Mouse (Mus musculus): ENCODE results near the gene Tenm4. TPM values are rescaled to one million over a fixed set of nuclear protein-coding genes. Genes with fewer than 3 reads are reported as not detected.
A peak's percentile ranks its signal among the peaks of the same experiment; 100 is the strongest.

Tenm4 gene
- polyA plus RNA-seq, 1 experiment from 2014 or later: 9.2 TPM

- H3K27ac ChIP-seq (replicated peaks in 1 of 2; ENCODE audit: control insufficient read depth in 1 of 2, insufficient read depth in 1 of 2, low read depth in 2 of 2, low read length in 2 of 2): no peak overlapping the region
- H3K4me2 ChIP-seq (ENCODE audit: low read length): no peak overlapping the region
- no peak overlapping the region for H3K4me3 ChIP-seq (ENCODE audit: control insufficient read depth in 1 of 2, insufficient read depth in 1 of 2, low read depth in 1 of 2, low read length in 2 of 2)
- peaks cover 5% of the 10 kb centered on the region in 2 experiments; a peak in 2 of 4 replicates for H3K4me1 ChIP-seq (ENCODE audit: control insufficient read depth in 2 of 2, insufficient read depth in 2 of 2, low read length in 2 of 2)
- no peak overlapping the region for H3K9ac ChIP-seq (ENCODE audit: low read length)
- no peaks in the 10 kb centered on the region for H3K36me3 ChIP-seq (ENCODE audit: control insufficient read depth, insufficient read depth, low read length)
- H3K27me3 ChIP-seq (ENCODE audit: control insufficient read depth, insufficient read depth, low read length): 0 out of 2 replicates have a peak, but pooled peaks cover 9% of the 10 kb centered on the region
- no peak for ATAC-seq (ENCODE audit: insufficient number of reproducible peaks, insufficient read depth, low FRiP score, low read depth)
- H3K9me3 ChIP-seq (ENCODE audit: control insufficient read depth, low read length): no peaks in the 10 kb centered on the region
Observed at GRCm38 (mm10) chr7:96570965-96571364, 399.9 kb downstream of the Tenm4 start.

GRCm38 (mm10) chr7:96572995-96573394, 401.9 kb downstream of the Tenm4 start:
- WGBS: 90% methylated on average over 7 of the region's 7 CpGs
- Histone ChIP-seq H3K27ac (replicated peaks in 1 of 2; ENCODE audit: control insufficient read depth in 1 of 2, insufficient read depth in 1 of 2, low read depth in 2 of 2, low read length in 2 of 2) (no peak overlapping the region), H3K27me3 (ENCODE audit: control insufficient read depth, insufficient read depth, low read length) (peaks cover 10% of the 10 kb centered on the region), H3K4me3 (ENCODE audit: control insufficient read depth in 1 of 2, insufficient read depth in 1 of 2, low read depth in 1 of 2, low read length in 2 of 2) (no peak overlapping the region), H3K9me3 (ENCODE audit: control insufficient read depth, low read length) (no peaks in the 10 kb centered on the region), H3K9ac (ENCODE audit: low read length) (no peak overlapping the region), H3K36me3 (ENCODE audit: control insufficient read depth, insufficient read depth, low read length) (no peaks in the 10 kb centered on the region), H3K4me1 (ENCODE audit: control insufficient read depth in 2 of 2, insufficient read depth in 2 of 2, low read length in 2 of 2) (peaks cover 3 to 5% of the 10 kb centered on the region in 2 experiments; a peak in 2 of 4 replicates), H3K4me2 (ENCODE audit: low read length) (no peak overlapping the region)
- ATAC-seq (ENCODE audit: insufficient number of reproducible peaks, insufficient read depth, low FRiP score, low read depth): no peak

- Histone ChIP-seq H3K36me3 (ENCODE audit: control insufficient read depth, insufficient read depth, low read length) (no peaks in the 10 kb centered on the region), H3K9ac (ENCODE audit: low read length) (no peak overlapping the region), H3K27ac (replicated peaks in 1 of 2; ENCODE audit: control insufficient read depth in 1 of 2, insufficient read depth in 1 of 2, low read depth in 2 of 2, low read length in 2 of 2) (peak overlapping the region; percentile 12 to 57), H3K4me2 (ENCODE audit: low read length) (no peak overlapping the region), H3K9me3 (ENCODE audit: control insufficient read depth, low read length) (no peaks in the 10 kb centered on the region), H3K4me3 (ENCODE audit: control insufficient read depth in 1 of 2, insufficient read depth in 1 of 2, low read depth in 1 of 2, low read length in 2 of 2) (no peak overlapping the region), H3K4me1 (ENCODE audit: control insufficient read depth in 2 of 2, insufficient read depth in 2 of 2, low read length in 2 of 2) (peaks cover 3 to 5% of the 10 kb centered on the region in 2 experiments; a peak in 2 of 4 replicates), H3K27me3 (ENCODE audit: control insufficient read depth, insufficient read depth, low read length) (peaks cover 17% of the 10 kb centered on the region)
- ATAC-seq (ENCODE audit: insufficient number of reproducible peaks, insufficient read depth, low FRiP score, low read depth): peak; percentile 74
- WGBS: 55% methylated on average over 7 of the region's 7 CpGs
Observed at GRCm38 (mm10) chr7:96575202-96575650, 404.2 kb downstream of the Tenm4 start.

- no peak overlapping the region for H3K9ac ChIP-seq (ENCODE audit: low read length)
- no peak overlapping the region for H3K4me3 ChIP-seq (ENCODE audit: control insufficient read depth in 1 of 2, insufficient read depth in 1 of 2, low read depth in 1 of 2, low read length in 2 of 2)
- no peaks in the 10 kb centered on the region for H3K36me3 ChIP-seq (ENCODE audit: control insufficient read depth, insufficient read depth, low read length)
- no peak overlapping the region for H3K27ac ChIP-seq (replicated peaks in 1 of 2; ENCODE audit: control insufficient read depth in 1 of 2, insufficient read depth in 1 of 2, low read depth in 2 of 2, low read length in 2 of 2)
- no peaks in the 10 kb centered on the region for H3K9me3 ChIP-seq (ENCODE audit: control insufficient read depth, low read length)
- peaks cover 9% of the 10 kb centered on the region; the same call in 1 of the 2 replicates for H3K27me3 ChIP-seq (ENCODE audit: control insufficient read depth, insufficient read depth, low read length)
- H3K4me2 ChIP-seq (ENCODE audit: low read length): no peak overlapping the region
- WGBS: 53% methylated on average over 6 of the region's 6 CpGs
- no peaks in the 10 kb centered on the region for H3K4me1 ChIP-seq (ENCODE audit: control insufficient read depth in 2 of 2, insufficient read depth in 2 of 2, low read length in 2 of 2)
- no peak for ATAC-seq (ENCODE audit: insufficient number of reproducible peaks, insufficient read depth, low FRiP score, low read depth)
Observed at GRCm38 (mm10) chr7:96582752-96583151, 411.7 kb downstream of the Tenm4 start.

- H3K4me1 ChIP-seq (ENCODE audit: control insufficient read depth in 2 of 2, insufficient read depth in 2 of 2, low read length in 2 of 2): no peaks in the 10 kb centered on the region
- no peak overlapping the region for H3K27ac ChIP-seq (replicated peaks in 1 of 2; ENCODE audit: control insufficient read depth in 1 of 2, insufficient read depth in 1 of 2, low read depth in 2 of 2, low read length in 2 of 2)
- H3K4me2 ChIP-seq (ENCODE audit: low read length): no peak overlapping the region
- H3K4me3 ChIP-seq (ENCODE audit: control insufficient read depth in 1 of 2, insufficient read depth in 1 of 2, low read depth in 1 of 2, low read length in 2 of 2): no peak overlapping the region
- H3K27me3 ChIP-seq (ENCODE audit: control insufficient read depth, insufficient read depth, low read length): no peaks in the 10 kb centered on the region
- ATAC-seq (ENCODE audit: insufficient number of reproducible peaks, insufficient read depth, low FRiP score, low read depth): no peak
- H3K36me3 ChIP-seq (ENCODE audit: control insufficient read depth, insufficient read depth, low read length): no peaks in the 10 kb centered on the region
- H3K9me3 ChIP-seq (ENCODE audit: control insufficient read depth, low read length): no peaks in the 10 kb centered on the region
- H3K9ac ChIP-seq (ENCODE audit: low read length): no peak overlapping the region
Observed at GRCm38 (mm10) chr7:96587403-96587802, 416.4 kb downstream of the Tenm4 start.

- Histone ChIP-seq H3K9me3 (ENCODE audit: control insufficient read depth, low read length) (no peaks in the 10 kb centered on the region), H3K4me3 (ENCODE audit: control insufficient read depth in 1 of 2, insufficient read depth in 1 of 2, low read depth in 1 of 2, low read length in 2 of 2) (no peak overlapping the region), H3K27me3 (ENCODE audit: control insufficient read depth, insufficient read depth, low read length) (no peaks in the 10 kb centered on the region), H3K4me2 (ENCODE audit: low read length) (no peak overlapping the region), H3K4me1 (ENCODE audit: control insufficient read depth in 2 of 2, insufficient read depth in 2 of 2, low read length in 2 of 2) (peaks cover 0 to 3% of the 10 kb centered on the region in 2 experiments; a peak in 1 of 4 replicates), H3K9ac (ENCODE audit: low read length) (no peak overlapping the region), H3K36me3 (ENCODE audit: control insufficient read depth, insufficient read depth, low read length) (no peaks in the 10 kb centered on the region), H3K27ac (replicated peaks in 1 of 2; ENCODE audit: control insufficient read depth in 1 of 2, insufficient read depth in 1 of 2, low read depth in 2 of 2, low read length in 2 of 2) (no peak overlapping the region)
- ATAC-seq (ENCODE audit: insufficient number of reproducible peaks, insufficient read depth, low FRiP score, low read depth): no peak
- 86% methylated on average over 6 of the region's 6 CpGs for WGBS
Observed at GRCm38 (mm10) chr7:96588567-96588966, 417.5 kb downstream of the Tenm4 start.

GRCm38 (mm10) chr7:96595535-96596295, 424.7 kb downstream of the Tenm4 start:
- Histone ChIP-seq H3K9me3 (ENCODE audit: control insufficient read depth, low read length) (no peaks in the 10 kb centered on the region), H3K4me3 (ENCODE audit: control insufficient read depth in 1 of 2, insufficient read depth in 1 of 2, low read depth in 1 of 2, low read length in 2 of 2) (no peak overlapping the region), H3K36me3 (ENCODE audit: control insufficient read depth, insufficient read depth, low read length) (no peaks in the 10 kb centered on the region), H3K27ac (replicated peaks in 1 of 2; ENCODE audit: control insufficient read depth in 1 of 2, insufficient read depth in 1 of 2, low read depth in 2 of 2, low read length in 2 of 2) (no peak overlapping the region), H3K4me2 (ENCODE audit: low read length) (no peak overlapping the region), H3K9ac (ENCODE audit: low read length) (no peak overlapping the region), H3K4me1 (ENCODE audit: control insufficient read depth in 2 of 2, insufficient read depth in 2 of 2, low read length in 2 of 2) (peaks cover 0 to 3% of the 10 kb centered on the region in 2 experiments; a peak in 1 of 4 replicates), H3K27me3 (ENCODE audit: control insufficient read depth, insufficient read depth, low read length) (0 out of 2 replicates have a peak, but pooled peaks cover 2% of the 10 kb centered on the region)
- WGBS: 78% methylated on average over 9 of the region's 9 CpGs
- no peak for ATAC-seq (ENCODE audit: insufficient number of reproducible peaks, insufficient read depth, low FRiP score, low read depth)
